Mouse (Mus musculus): Measurements from ENCODE around the gene Itpr3.

DNA sequence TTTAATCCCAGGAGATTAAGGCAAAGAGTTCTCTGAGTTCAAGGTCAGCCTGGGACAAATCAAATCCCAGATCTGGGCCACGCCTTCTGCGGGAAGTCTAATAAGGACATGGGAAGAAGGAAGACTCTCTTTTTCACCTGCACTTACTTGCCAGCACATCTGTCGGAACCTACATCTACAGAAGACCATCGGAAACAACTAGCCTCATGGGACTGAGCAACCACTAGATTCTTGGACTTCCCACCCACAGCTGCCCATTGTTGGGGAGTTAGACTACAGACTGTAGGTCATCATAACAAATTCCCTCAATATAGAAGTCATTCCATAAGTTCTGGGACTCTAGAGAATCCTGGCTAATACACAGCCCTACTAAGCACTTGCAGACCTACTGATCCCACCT is 111.5 kb downstream of the Itpr3 start:
- TF ChIP-seq CTCF (IDR thresholded peaks at IDR 0.05; ENCODE audit: low read depth, low read length): no peak
- TF ChIP-seq POLR2A (IDR thresholded peaks at IDR 0.05; ENCODE audit: extremely low read depth, insufficient read depth, low read length): no peak
